Mouse (Mus musculus): ENCODE data around the gene Olfr692. TPM values are rescaled to one million over a fixed set of nuclear protein-coding genes. Genes with fewer than 3 reads are reported as not detected.

Gene Olfr692
- polyA plus RNA-seq, 1 experiment from 2014 or later: not detected

- H3K27ac ChIP-seq (ENCODE audit: low read depth, low read length): no peak overlapping the region
- H3K4me2 ChIP-seq (ENCODE audit: low read length): no peak overlapping the region
- H3K4me1 ChIP-seq (ENCODE audit: control insufficient read depth, insufficient read depth, low read length): no peaks in the 10 kb centered on the region
- ATAC-seq (no peak), DNase-seq (ENCODE audit: low spot score) (no peak)
- H3K4me3 ChIP-seq (ENCODE audit: low read depth, low read length): no peak overlapping the region
- no peaks in the 10 kb centered on the region for H3K9me3 ChIP-seq (replicated peaks; ENCODE audit: control insufficient read depth, low read length)
- WGBS: 90% methylated on average over 7 of the region's 7 CpGs
- H3K36me3 ChIP-seq (ENCODE audit: control insufficient read depth, insufficient read depth, low read length): no peaks in the 10 kb centered on the region
- no peak overlapping the region for H3K9ac ChIP-seq (ENCODE audit: low read length)
- no peaks in the 10 kb centered on the region for H3K27me3 ChIP-seq (replicated peaks; ENCODE audit: control insufficient read depth, insufficient read depth, low read length)
Observed at GRCm38 (mm10) chr7:105416529-105416928, 48.5 kb downstream of the Olfr692 start.

- H3K27ac ChIP-seq (ENCODE audit: low read depth, low read length): no peak overlapping the region
- 82% methylated on average over 5 of the region's 5 CpGs for WGBS
- no peak for ATAC-seq
Observed at GRCm38 (mm10) chr7:105418106-105418505, 50.1 kb downstream of the Olfr692 start.

More at GRCm38 (mm10) chr7:105418106-105418505, 50.1 kb downstream of the Olfr692 start:
- H3K4me3 ChIP-seq (ENCODE audit: low read depth, low read length): no peak overlapping the region
- no peaks in the 10 kb centered on the region for H3K36me3 ChIP-seq (ENCODE audit: control insufficient read depth, insufficient read depth, low read length)
- no peak overlapping the region for H3K4me2 ChIP-seq (ENCODE audit: low read length)
- DNase-seq (ENCODE audit: low spot score): no peak
- H3K27me3 ChIP-seq (replicated peaks; ENCODE audit: control insufficient read depth, insufficient read depth, low read length): no peaks in the 10 kb centered on the region
- H3K4me1 ChIP-seq (ENCODE audit: control insufficient read depth, insufficient read depth, low read length): no peaks in the 10 kb centered on the region
- H3K9me3 ChIP-seq (replicated peaks; ENCODE audit: control insufficient read depth, low read length): no peaks in the 10 kb centered on the region
- H3K9ac ChIP-seq (ENCODE audit: low read length): no peak overlapping the region

Other genes with a start within 250 kb of the Olfr692 start
- gene Olfr683, start 221.2 kb upstream of the Olfr692 start, polyA plus RNA-seq (2014; fragmentation: Nextera tagmentation; extraction: Ambion mirVana): not detected in 2 replicates
- gene Olfr684, start 204.6 kb upstream of the Olfr692 start, polyA plus RNA-seq (2014; fragmentation: Nextera tagmentation; extraction: Ambion mirVana): not detected in 2 replicates
- not detected in 2 replicates for gene Olfr685, start 182.2 kb upstream of the Olfr692 start, polyA plus RNA-seq (2014; fragmentation: Nextera tagmentation; extraction: Ambion mirVana)
- not detected in 2 replicates for gene Olfr686, start 160.7 kb upstream of the Olfr692 start, polyA plus RNA-seq (2014; fragmentation: Nextera tagmentation; extraction: Ambion mirVana)
- not detected in 2 replicates for gene Olfr688, start 80.1 kb upstream of the Olfr692 start, polyA plus RNA-seq (2014; fragmentation: Nextera tagmentation; extraction: Ambion mirVana)
- gene Olfr689, start 57.1 kb upstream of the Olfr692 start, polyA plus RNA-seq (2014; fragmentation: Nextera tagmentation; extraction: Ambion mirVana): not detected in 2 replicates
- not detected in 2 replicates for gene Olfr690, start 34.1 kb upstream of the Olfr692 start, polyA plus RNA-seq (2014; fragmentation: Nextera tagmentation; extraction: Ambion mirVana)
- gene Olfr691, start 26.0 kb upstream of the Olfr692 start, polyA plus RNA-seq (2014; fragmentation: Nextera tagmentation; extraction: Ambion mirVana): not detected in 2 replicates
- gene Gm5901, start 6.8 kb downstream of the Olfr692 start, polyA plus RNA-seq (2014; fragmentation: Nextera tagmentation; extraction: Ambion mirVana): not detected in 2 replicates
- gene Fam160a2, start 31.8 kb downstream of the Olfr692 start, polyA plus RNA-seq (2014; fragmentation: Nextera tagmentation; extraction: Ambion mirVana): 30.4 and 39.8 TPM in 2 replicates
- not detected in 2 replicates for gene Cnga4, start 36.3 kb downstream of the Olfr692 start, polyA plus RNA-seq (2014; fragmentation: Nextera tagmentation; extraction: Ambion mirVana)
- 1.1 and 1.6 TPM in 2 replicates for gene Cckbr, start 57.5 kb downstream of the Olfr692 start, polyA plus RNA-seq (2014; fragmentation: Nextera tagmentation; extraction: Ambion mirVana)
- gene Cavin3, start 114.1 kb downstream of the Olfr692 start, polyA plus RNA-seq (2014; fragmentation: Nextera tagmentation; extraction: Ambion mirVana): 28.6 and 31.3 TPM in 2 replicates
- gene Smpd1, start 186.1 kb downstream of the Olfr692 start, polyA plus RNA-seq (2014; fragmentation: Nextera tagmentation; extraction: Ambion mirVana): 79.9 and 88.5 TPM in 2 replicates
- gene Apbb1, start 213.4 kb downstream of the Olfr692 start, polyA plus RNA-seq (2014; fragmentation: Nextera tagmentation; extraction: Ambion mirVana): 188 and 228 TPM in 2 replicates
- not detected in 2 replicates for gene Hpx, start 231.9 kb downstream of the Olfr692 start, polyA plus RNA-seq (2014; fragmentation: Nextera tagmentation; extraction: Ambion mirVana)

Data from forebrain, embryonic 14.5 days (tissue).